Mouse (Mus musculus) neural tube, embryonic 15.5 days (tissue): ENCODE results near the gene Pxt1. TPM values are rescaled to one million over a fixed set of nuclear protein-coding genes. Genes with fewer than 3 reads are reported as not detected.

ENCODE experiments used
- ATAC-seq: fragments of 200-750 bp; cut with Nextera tagmentation; 2 replicates; pipeline ENCODE4 v1.8.0; 2017; ENCODE audit warnings: mild to moderate bottlenecking, moderate TSS enrichment, moderate library complexity; ENCODE audit not compliant: low FRiP score
- H3K27ac ChIP-seq: fragments of 300-500 bp; sonication (generic); replicated peaks from 2 replicates; pipeline ENCODE4 v1.5.1; 2015; ENCODE audit warnings: mild to moderate bottlenecking, inconsistent platforms
- H3K27me3 ChIP-seq: fragments of 300-500 bp; sonication (generic); replicated peaks from 2 replicates; pipeline ENCODE4 v1.6.1; 2015; ENCODE audit warnings: inconsistent platforms
- H3K36me3 ChIP-seq: fragments of 300-500 bp; sonication (generic); 2 replicates; pipeline ENCODE4 v1.6.1; 2015; ENCODE audit warnings: inconsistent platforms
- H3K4me1 ChIP-seq: fragments of 300-500 bp; sonication (generic); 2 replicates; pipeline ENCODE4 v1.6.1; 2015; ENCODE audit warnings: inconsistent platforms
- H3K4me2 ChIP-seq: fragments of 300-500 bp; sonication (generic); 2 replicates; pipeline ENCODE4 v1.6.1; 2015; ENCODE audit warnings: inconsistent platforms, mild to moderate bottlenecking, moderate library complexity
- H3K4me3 ChIP-seq: fragments of 300-500 bp; sonication (generic); replicated peaks from 2 replicates; pipeline ENCODE4 v1.5.1; 2015; ENCODE audit warnings: mild to moderate bottlenecking, inconsistent platforms
- H3K9ac ChIP-seq: fragments of 300-500 bp; sonication (generic); replicated peaks from 2 replicates; pipeline ENCODE4 v1.6.1; 2015; ENCODE audit warnings: mild to moderate bottlenecking, inconsistent platforms
- H3K9me3 ChIP-seq: fragments of 300-500 bp; sonication (generic); replicated peaks from 2 replicates; pipeline ENCODE4 v1.6.1; 2016; ENCODE audit warnings: inconsistent platforms
- WGBS: fragments of 180-500 bp; shearing (Covaris S2); methylation state at CpG from one replicate; pipeline ENCODE4 v1.1.7; 2015; ENCODE audit warnings: mixed read lengths; 5-methylcytosine and 5-hydroxymethylcytosine counted together
- polyA plus RNA-seq: library from polyadenylated mRNA; unstranded; fragments of >200 nt; fragmentation: Nextera tagmentation; extraction: Ambion mirVana; gene quantifications from 2 replicates; pipeline ENCODE4 v1.2.1, GENCODE M21; 2015

Gene Pxt1
- polyA plus RNA-seq, 1 experiment from 2014 or later, result not detected

DNA sequence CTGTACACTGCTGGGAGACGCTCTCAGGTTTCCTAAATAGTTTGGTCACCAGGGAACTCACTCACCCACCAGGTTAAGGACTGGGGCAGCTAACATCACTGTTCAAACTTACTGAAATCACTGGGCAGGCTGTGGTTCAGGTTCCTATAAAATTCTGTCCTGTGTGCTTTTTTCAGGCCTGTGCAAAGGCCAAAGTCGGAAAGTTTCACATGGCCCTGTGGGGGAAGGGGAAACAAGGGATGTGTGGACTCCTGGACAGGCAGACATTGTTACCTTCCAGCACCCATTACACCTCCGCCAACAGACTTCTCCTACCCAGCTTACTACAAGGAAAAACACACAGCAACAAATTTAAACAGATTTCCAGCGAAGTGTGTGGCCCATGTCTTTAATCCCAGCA is 35.5 kb upstream of the Pxt1 start:
- Histone ChIP-seq H3K9ac (no peak overlapping the region), H3K27me3 (no peaks in the 10 kb centered on the region), H3K4me3 (no peak overlapping the region), H3K4me2 (no peak overlapping the region), H3K27ac (no peak overlapping the region), H3K9me3 (no peaks in the 10 kb centered on the region), H3K4me1 (0 out of 2 replicates have a peak, but pooled peaks cover 2% of the 10 kb centered on the region), H3K36me3 (peaks cover 85% of the 10 kb centered on the region)
- WGBS, result 96% methylated on average over 4 of the region's 4 CpGs
- no peak for ATAC-seq

GRCm38 (mm10) chr17:28970122-28970521 is 26.5 kb upstream of the Pxt1 start:
- ATAC-seq, result no peak
- H3K9ac ChIP-seq, result no peak overlapping the region
- H3K27me3 ChIP-seq, result no peaks in the 10 kb centered on the region
- no peak overlapping the region for H3K4me3 ChIP-seq
- H3K27ac ChIP-seq, result no peak overlapping the region
- H3K4me2 ChIP-seq, result no peak overlapping the region
- peaks cover 97% of the 10 kb centered on the region for H3K36me3 ChIP-seq
- no peaks in the 10 kb centered on the region for H3K4me1 ChIP-seq
- no peaks in the 10 kb centered on the region for H3K9me3 ChIP-seq

DNA sequence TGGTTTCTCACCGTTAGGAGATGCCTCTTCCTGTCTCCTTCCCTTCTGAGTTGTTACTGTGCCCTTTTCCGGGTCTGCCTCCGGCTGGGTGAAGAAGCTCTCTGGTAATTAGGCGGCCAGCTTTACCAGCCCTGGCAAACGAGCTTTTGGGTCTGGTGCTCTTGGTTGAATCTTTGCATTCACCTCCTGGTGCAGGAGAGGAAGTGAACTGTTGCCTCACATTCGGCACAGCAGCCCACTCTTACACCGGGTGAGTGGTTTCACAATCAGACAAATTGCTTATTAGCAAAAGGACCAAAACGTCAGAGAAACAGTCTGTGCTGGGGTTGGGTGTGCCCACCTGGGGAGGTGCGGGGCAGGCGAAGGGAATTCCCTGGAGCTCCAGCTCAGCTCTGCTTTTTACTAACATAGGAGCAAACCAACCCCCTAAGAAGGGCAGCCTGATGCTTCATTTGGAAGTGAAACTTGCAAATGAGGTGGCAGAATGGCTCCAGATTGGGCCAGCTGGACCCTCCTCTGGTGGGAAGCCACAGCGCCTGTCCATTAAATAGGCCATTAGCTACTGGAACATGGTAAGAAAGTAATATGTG is 23.5 kb upstream of the Pxt1 start:
- Histone ChIP-seq H3K4me3 (no peak overlapping the region), H3K27ac (no peak overlapping the region), H3K9me3 (no peaks in the 10 kb centered on the region), H3K4me2 (no peak overlapping the region), H3K27me3 (no peaks in the 10 kb centered on the region), H3K36me3 (peaks cover 96% of the 10 kb centered on the region), H3K4me1 (no peaks in the 10 kb centered on the region), H3K9ac (no peak overlapping the region)
- 75% methylated on average over 11 of the region's 11 CpGs for WGBS
- ATAC-seq, result no peak

DNA sequence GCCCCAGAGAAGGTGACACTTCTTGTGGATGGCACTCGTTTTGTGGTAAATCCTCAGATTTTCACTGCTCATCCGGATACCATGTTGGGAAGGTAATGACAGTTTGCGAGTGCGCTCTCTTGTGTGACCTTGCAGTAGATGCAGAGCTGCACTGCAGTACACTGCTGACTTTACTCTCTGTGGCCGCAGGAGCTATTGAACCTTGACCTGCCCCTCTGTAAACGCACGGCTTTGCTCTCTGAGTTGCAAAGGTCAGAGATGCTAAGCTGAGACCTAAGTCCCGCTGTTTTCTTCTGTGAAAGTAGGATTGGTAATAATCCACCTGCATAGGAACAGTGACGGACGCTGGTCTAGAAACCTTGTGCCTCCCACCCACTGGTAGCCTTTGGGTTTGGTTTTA is 18.0 kb upstream of the Pxt1 start:
- Histone ChIP-seq H3K9ac (no peak overlapping the region), H3K9me3 (no peaks in the 10 kb centered on the region), H3K4me3 (no peak overlapping the region), H3K4me1 (no peaks in the 10 kb centered on the region; the same call in 1 of the 2 replicates), H3K36me3 (peaks cover 57% of the 10 kb centered on the region), H3K4me2 (no peak overlapping the region), H3K27me3 (no peaks in the 10 kb centered on the region), H3K27ac (no peak overlapping the region)
- no peak for ATAC-seq
- 89% methylated on average over 10 of the region's 10 CpGs for WGBS

DNA sequence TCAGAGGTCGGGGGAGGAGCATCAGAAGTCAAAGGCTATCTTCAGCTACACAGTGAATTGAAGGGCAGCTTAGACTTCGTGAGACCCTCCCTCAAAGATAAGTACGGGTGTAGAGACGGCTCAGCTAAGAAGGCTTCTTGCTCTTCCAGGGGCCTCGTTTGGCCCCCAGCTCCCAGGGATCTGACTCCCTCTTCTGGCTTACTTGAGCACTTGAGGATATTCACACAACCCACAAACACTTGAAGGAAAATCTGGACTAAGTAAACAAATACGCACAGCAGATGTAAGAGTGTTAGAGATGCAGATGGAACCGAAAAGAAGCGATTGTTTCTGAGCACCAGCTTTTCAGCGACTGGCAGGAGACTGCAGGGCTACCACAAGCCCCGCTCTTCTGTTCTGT is 17.0 kb upstream of the Pxt1 start:
- WGBS, result 85% methylated on average over 10 of the region's 10 CpGs
- H3K4me2 ChIP-seq, result no peak overlapping the region
- no peak overlapping the region for H3K9ac ChIP-seq

DNA sequence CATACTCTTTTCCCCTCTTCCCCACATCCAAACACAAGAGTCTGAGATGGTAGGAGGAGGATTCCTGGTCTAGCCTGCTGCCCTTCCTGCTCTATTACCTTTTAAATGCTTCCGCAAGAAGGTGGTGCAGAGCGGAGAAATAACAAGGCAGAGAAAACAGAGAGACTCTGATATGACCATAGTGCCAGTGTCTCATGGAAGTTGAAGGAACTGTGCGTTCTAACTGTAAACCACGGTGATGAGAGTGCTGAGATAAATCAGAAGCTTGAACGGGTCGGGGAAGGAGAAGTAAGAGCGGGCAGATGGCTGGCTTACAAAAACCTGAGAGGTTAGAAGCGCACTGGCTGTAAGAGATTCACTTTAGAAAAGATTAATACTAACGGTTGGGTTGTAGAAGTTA is 10.8 kb upstream of the Pxt1 start:
- Histone ChIP-seq H3K4me2 (peak overlapping the region; percentile 67), H3K27me3 (no peaks in the 10 kb centered on the region), H3K36me3 (peaks cover 9% of the 10 kb centered on the region; the same call in 1 of the 2 replicates), H3K9ac (peak overlapping the region; percentile 84; the same call in 1 of the 2 replicates), H3K4me3 (no peak overlapping the region), H3K4me1 (peaks cover 31% of the 10 kb centered on the region), H3K9me3 (no peaks in the 10 kb centered on the region), H3K27ac (no peak overlapping the region)
- WGBS, result 98% methylated on average over 9 of the region's 9 CpGs
- ATAC-seq, result no peak

More for the DNA sequence above, 17.0 kb upstream of the Pxt1 start:
- H3K9me3 ChIP-seq, result no peaks in the 10 kb centered on the region
- H3K36me3 ChIP-seq, result peaks cover 47% of the 10 kb centered on the region
- H3K4me3 ChIP-seq, result no peak overlapping the region
- peaks cover 3% of the 10 kb centered on the region; the same call in 1 of the 2 replicates for H3K4me1 ChIP-seq
- no peak overlapping the region for H3K27ac ChIP-seq
- no peaks in the 10 kb centered on the region for H3K27me3 ChIP-seq
- ATAC-seq, result no peak

DNA sequence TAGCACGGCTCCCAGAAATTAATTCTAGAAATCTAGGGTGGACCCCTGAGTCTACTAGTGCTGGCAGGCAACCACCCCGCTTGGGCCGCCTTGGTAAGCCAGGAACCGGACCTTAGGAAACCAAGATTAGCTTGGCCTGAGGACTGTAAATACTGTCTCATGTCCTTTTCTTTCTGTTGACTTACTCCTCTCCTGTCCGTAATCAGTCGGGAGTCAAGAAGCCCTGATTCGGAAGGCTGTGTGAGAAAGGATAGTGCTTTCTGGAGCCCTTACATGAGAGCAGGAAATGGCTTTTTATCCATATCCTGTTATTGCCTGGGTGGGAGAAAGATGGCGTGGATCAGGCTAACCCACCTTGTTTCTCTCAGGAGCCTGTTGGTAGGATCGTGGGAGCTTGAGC is 9.6 kb upstream of the Pxt1 start:
- peaks cover 8% of the 10 kb centered on the region; the same call in 1 of the 2 replicates for H3K36me3 ChIP-seq
- H3K9ac ChIP-seq, result peak overlapping the region; percentile 84
- H3K27ac ChIP-seq, result peak overlapping the region; percentile 97
- peaks cover 31% of the 10 kb centered on the region for H3K4me1 ChIP-seq
- no peaks in the 10 kb centered on the region for H3K9me3 ChIP-seq
- H3K4me2 ChIP-seq, result peak overlapping the region; percentile 67
- peak overlapping the region; percentile 71 for H3K4me3 ChIP-seq
- no peak for ATAC-seq
- H3K27me3 ChIP-seq, result no peaks in the 10 kb centered on the region
- WGBS, result 17% methylated on average over 9 of the region's 9 CpGs

DNA sequence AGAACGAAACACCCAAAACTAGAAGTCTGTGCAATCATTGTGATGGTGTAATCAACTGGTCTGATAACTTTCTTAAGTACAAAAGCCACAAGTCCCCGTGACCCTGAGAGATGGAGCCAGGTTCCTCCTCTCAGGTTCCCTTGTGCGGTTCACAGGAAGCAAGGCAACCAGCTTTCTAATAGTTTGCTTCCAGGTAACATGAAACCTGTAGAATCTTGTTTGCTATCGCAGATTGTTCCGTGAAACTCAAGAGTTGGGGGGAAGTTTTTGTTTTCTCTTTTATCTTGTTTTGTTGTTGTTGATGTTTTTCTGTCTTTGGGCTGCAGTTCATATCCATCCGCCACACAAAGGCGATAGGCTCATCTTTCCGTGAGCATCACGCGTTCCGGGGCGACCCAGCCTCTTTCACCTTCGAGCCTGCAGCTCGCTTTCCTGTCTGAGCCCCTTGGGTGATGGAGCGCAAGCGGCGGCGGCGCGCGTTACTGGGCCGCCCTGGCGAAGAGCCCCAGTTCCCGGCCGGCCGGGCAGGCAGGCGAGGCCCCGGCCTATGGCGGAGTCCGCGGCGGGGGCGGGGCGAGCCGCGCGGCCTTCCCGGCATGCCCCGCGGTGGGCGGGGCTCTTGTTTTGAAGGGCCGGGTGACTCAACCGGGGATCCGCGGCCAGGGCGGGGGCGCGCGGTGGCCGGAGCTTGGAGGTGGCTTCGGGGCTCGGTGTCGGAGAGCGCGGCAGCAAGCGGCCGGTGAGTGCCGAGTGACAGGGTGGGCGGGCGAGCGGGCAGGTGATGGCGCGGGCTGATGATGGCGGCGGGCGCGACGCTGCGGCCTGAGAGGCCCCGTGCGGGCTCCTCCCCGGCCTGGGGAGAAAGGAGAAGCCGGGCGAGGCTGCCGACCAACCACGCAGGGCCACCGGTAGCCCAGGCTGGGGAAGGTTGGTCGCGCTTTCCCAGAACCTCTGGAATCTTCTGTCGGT is 8.5 kb upstream of the Pxt1 start, which contains the start of gene Kctd20:
Gene Kctd20, plus strand, starts transcription at position 120 of the 969 bp plus-strand sequence.
- H3K4me2 ChIP-seq, result peak within 1 kb of the TSS; percentile 67
- ATAC-seq, result peak; percentile 92
- H3K27ac ChIP-seq, result peak within 1 kb of the TSS; percentile 97
- WGBS, result under 1% methylated on average over 65 of the region's 80 CpGs
- H3K4me3 ChIP-seq, result peak within 1 kb of the TSS; percentile 71
- no peaks in the 10 kb centered on the region for H3K9me3 ChIP-seq
- H3K36me3 ChIP-seq, result peaks cover 2% of the 10 kb centered on the region; the same call in 1 of the 2 replicates
- H3K9ac ChIP-seq, result peak within 1 kb of the TSS; percentile 84
- H3K27me3 ChIP-seq, result no peaks in the 10 kb centered on the region
- H3K4me1 ChIP-seq, result peaks cover 31% of the 10 kb centered on the region

- peaks cover 28% of the 10 kb centered on the region for H3K4me1 ChIP-seq
- no peak for ATAC-seq
- H3K9ac ChIP-seq, result no peak overlapping the region
- peaks cover 2% of the 10 kb centered on the region; the same call in 1 of the 2 replicates for H3K36me3 ChIP-seq
- WGBS, result 79% methylated on average over 4 of the region's 4 CpGs
- no peak overlapping the region for H3K27ac ChIP-seq
- no peak overlapping the region for H3K4me3 ChIP-seq
- H3K9me3 ChIP-seq, result no peaks in the 10 kb centered on the region
- H3K27me3 ChIP-seq, result no peaks in the 10 kb centered on the region
- no peak overlapping the region for H3K4me2 ChIP-seq
These were observed 7.1 kb upstream of the Pxt1 start for GRCm38 (mm10) chr17:28950751-28951150.

DNA sequence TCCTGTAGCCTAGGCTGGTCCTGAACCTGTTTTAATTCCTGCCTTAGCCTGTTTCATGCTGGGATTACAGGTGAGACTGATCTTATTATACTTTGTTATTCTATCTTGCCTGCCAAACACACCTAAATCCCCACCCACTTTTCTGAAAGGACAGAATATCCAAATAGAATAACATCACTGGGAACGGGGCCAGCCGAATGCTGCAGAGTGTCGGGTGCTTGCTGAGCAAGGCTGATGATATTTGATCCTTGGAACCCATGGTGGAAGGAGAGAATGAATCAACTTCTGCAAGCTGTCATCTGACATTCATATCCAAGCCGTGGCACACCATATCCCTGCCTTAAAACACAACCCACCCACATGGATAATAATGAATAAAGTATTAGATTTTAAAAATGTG is 5.0 kb upstream of the Pxt1 start:
- WGBS, result 87% methylated on average over 4 of the region's 4 CpGs
- Histone ChIP-seq H3K27ac (no peak overlapping the region), H3K9ac (no peak overlapping the region), H3K4me1 (peaks cover 15% of the 10 kb centered on the region), H3K4me3 (no peak overlapping the region), H3K27me3 (no peaks in the 10 kb centered on the region), H3K9me3 (no peaks in the 10 kb centered on the region), H3K36me3 (no peaks in the 10 kb centered on the region), H3K4me2 (no peak overlapping the region)
- ATAC-seq, result no peak

- H3K27me3 ChIP-seq, result no peaks in the 10 kb centered on the region
- 94% methylated on average over 19 of the region's 19 CpGs for WGBS
- H3K4me2 ChIP-seq, result no peak overlapping the region
- no peaks in the 10 kb centered on the region for H3K36me3 ChIP-seq
- no peak for ATAC-seq
- H3K4me1 ChIP-seq, result peaks cover 9% of the 10 kb centered on the region
- H3K9ac ChIP-seq, result no peak overlapping the region
- H3K4me3 ChIP-seq, result no peak overlapping the region
- no peaks in the 10 kb centered on the region for H3K9me3 ChIP-seq
- H3K27ac ChIP-seq, result no peak overlapping the region
These were observed 3.6 kb upstream of the Pxt1 start for GRCm38 (mm10) chr17:28947011-28947939.
